Mouse (Mus musculus) neural tube, embryonic 11.5 days (tissue): ENCODE results near the gene Olfr761. TPM values are rescaled to one million over a fixed set of nuclear protein-coding genes. Genes with fewer than 3 reads are reported as not detected.
"Not testable (repeated sequence)": the region's sequence is repeated elsewhere in the genome, so short reads cannot be mapped to it uniquely, and the experiment has no call there.

Experiments
- ATAC-seq: fragments of 200-750 bp; cut with Nextera tagmentation; 2 replicates; pipeline ENCODE4 v1.8.0; 2017; ENCODE audit warnings: moderate number of reproducible peaks, mild to moderate bottlenecking, moderate TSS enrichment, moderate library complexity; ENCODE audit not compliant: insufficient read depth, low FRiP score, low TSS enrichment
- DNase-seq: peaks from one replicate; pipeline ENCODE4 v3.0.0-alpha.2; 2015; ENCODE audit warnings: low spot score
- H3K27ac ChIP-seq: fragments of 300-500 bp; sonication (generic); 2 replicates; pipeline ENCODE4 v1.5.1; 2014; ENCODE audit warnings: low read depth, mild to moderate bottlenecking, low read length
- H3K27me3 ChIP-seq: fragments of 300-500 bp; sonication (generic); 2 replicates; pipeline ENCODE4 v1.6.1; 2014; ENCODE audit warnings: mild to moderate bottlenecking, low read length, mixed read lengths; ENCODE audit not compliant: control insufficient read depth, insufficient read depth
- H3K36me3 ChIP-seq: fragments of 300-500 bp; sonication (generic); 2 replicates; pipeline ENCODE4 v1.6.1; 2014; ENCODE audit warnings: mild to moderate bottlenecking, low read length, moderate library complexity, mixed read lengths; ENCODE audit not compliant: control insufficient read depth, insufficient read depth
- H3K4me1 ChIP-seq: fragments of 300-500 bp; sonication (generic); 2 replicates; pipeline ENCODE4 v1.6.1; 2014; ENCODE audit warnings: low read length, mixed read lengths; ENCODE audit not compliant: control insufficient read depth, insufficient read depth
- H3K4me2 ChIP-seq: fragments of 300-500 bp; sonication (generic); 2 replicates; pipeline ENCODE4 v1.6.1; 2014; ENCODE audit warnings: low read depth, mild to moderate bottlenecking, moderate library complexity
- H3K4me3 ChIP-seq: fragments of 300-500 bp; sonication (generic); 2 replicates; pipeline ENCODE4 v1.5.1; 2014; ENCODE audit warnings: low read depth, low read length
- H3K9ac ChIP-seq: fragments of 300-500 bp; sonication (generic); 2 replicates; pipeline ENCODE4 v1.6.1; 2014; ENCODE audit warnings: mild to moderate bottlenecking, low read length
- H3K9me3 ChIP-seq: fragments of 300-500 bp; sonication (generic); 2 replicates; pipeline ENCODE4 v1.6.1; 2016; ENCODE audit warnings: low read length; ENCODE audit not compliant: control insufficient read depth
- WGBS: fragments of 180-500 bp; shearing (Covaris S2); extraction: QIAGEN DNeasy Blood & Tissue Kit; methylation state at CpG from one replicate; pipeline ENCODE4 v1.1.7; 2014; 5-methylcytosine and 5-hydroxymethylcytosine counted together
- polyA plus RNA-seq: library from polyadenylated mRNA; unstranded; fragments of >200 nt; fragmentation: Nextera tagmentation; extraction: Ambion mirVana; gene quantifications from 2 replicates; pipeline ENCODE4 v1.2.1, GENCODE M21; 2014

Olfr761 gene
- not detected in 2 replicates for polyA plus RNA-seq

- DNase-seq = no peak
- Histone ChIP-seq H3K9ac (no peak within 1 kb of the TSS), H3K36me3 (no peaks in the 10 kb centered on the region), H3K4me3 (no peak within 1 kb of the TSS), H3K9me3 (no peaks in the 10 kb centered on the region), H3K27ac (no peak within 1 kb of the TSS), H3K4me2 (no peak within 1 kb of the TSS), H3K27me3 (no peaks in the 10 kb centered on the region), H3K4me1 (no peaks in the 10 kb centered on the region)
- WGBS = 71% methylated on average over 2 of the region's 2 CpGs
- ATAC-seq = no peak
Observed at GRCm38 (mm10) chr17:37952979-37953378, at the start of gene Olfr761. Olfr761 (minus strand) TSS chr17:37953079.

- no peak overlapping the region for H3K4me2 ChIP-seq
- no peak for ATAC-seq
- H3K27ac ChIP-seq = no peak overlapping the region
- DNase-seq = peak; percentile 10
- no peak overlapping the region for H3K9ac ChIP-seq
- no peak overlapping the region for H3K4me3 ChIP-seq
- no peaks in the 10 kb centered on the region for H3K36me3 ChIP-seq
- WGBS = 67% methylated on average over 10 of the region's 10 CpGs
- H3K27me3 ChIP-seq = no peaks in the 10 kb centered on the region
- no peaks in the 10 kb centered on the region for H3K9me3 ChIP-seq
- H3K4me1 ChIP-seq = no peaks in the 10 kb centered on the region
Observed at GRCm38 (mm10) chr17:37995635-37996307, 42.9 kb upstream of the Olfr761 start.

- ATAC-seq (no peak), DNase-seq (no peak)
- Histone ChIP-seq H3K27ac (no peak overlapping the region), H3K9me3 (no peaks in the 10 kb centered on the region), H3K4me1 (no peaks in the 10 kb centered on the region), H3K27me3 (no peaks in the 10 kb centered on the region), H3K4me2 (no peak overlapping the region), H3K36me3 (no peaks in the 10 kb centered on the region), H3K4me3 (no peak overlapping the region), H3K9ac (no peak overlapping the region)
- WGBS = 47% methylated on average over 3 of the region's 3 CpGs
Observed at GRCm38 (mm10) chr17:37990453-37990961, 37.6 kb upstream of the Olfr761 start.

- Histone ChIP-seq H3K36me3 (no peaks in the 10 kb centered on the region), H3K27ac (no peak overlapping the region), H3K27me3 (no peaks in the 10 kb centered on the region), H3K4me3 (no peak overlapping the region), H3K4me1 (no peaks in the 10 kb centered on the region), H3K9me3 (no peaks in the 10 kb centered on the region), H3K4me2 (no peak overlapping the region), H3K9ac (no peak overlapping the region)
- ATAC-seq (no peak), DNase-seq (no peak)
- WGBS = 90% methylated on average over 3 of the region's 3 CpGs
Observed at GRCm38 (mm10) chr17:37973591-37973990, 20.7 kb upstream of the Olfr761 start.

GRCm38 (mm10) chr17:37920248-37920647, 32.6 kb downstream of the Olfr761 start, which contains the start of gene Olfr128:
Olfr128 (plus strand) TSS chr17:37920548.
- H3K27ac ChIP-seq = no peak within 1 kb of the TSS
- H3K4me3 ChIP-seq = no peak within 1 kb of the TSS
- no peaks in the 10 kb centered on the region for H3K4me1 ChIP-seq
- no peaks in the 10 kb centered on the region for H3K36me3 ChIP-seq
- H3K4me2 ChIP-seq = no peak within 1 kb of the TSS
- H3K27me3 ChIP-seq = no peaks in the 10 kb centered on the region
- ATAC-seq (no peak), DNase-seq (no peak)
- no peaks in the 10 kb centered on the region for H3K9me3 ChIP-seq
- no peak within 1 kb of the TSS for H3K9ac ChIP-seq

- H3K9ac ChIP-seq, H3K4me1 ChIP-seq, H3K36me3 ChIP-seq, H3K4me2 ChIP-seq, H3K27me3 ChIP-seq, ATAC-seq, DNase-seq, H3K4me3 ChIP-seq, H3K9me3 ChIP-seq, H3K27ac ChIP-seq: not testable (repeated sequence)
- 74% methylated on average over 8 of the region's 8 CpGs for WGBS
Observed at GRCm38 (mm10) chr17:37906821-37907220, 46.1 kb downstream of the Olfr761 start.

Other genes with a start within 250 kb of the Olfr761 start
- not detected in 2 replicates for gene Olfr120, start 231.3 kb downstream of the Olfr761 start, polyA plus RNA-seq
- not detected in 2 replicates for gene Olfr121, start 204.2 kb downstream of the Olfr761 start, polyA plus RNA-seq
- gene Olfr122, start 184.5 kb downstream of the Olfr761 start, polyA plus RNA-seq = not detected in 2 replicates
- not detected in 2 replicates for gene Olfr123, start 159.6 kb downstream of the Olfr761 start, polyA plus RNA-seq
- not detected in 2 replicates for gene Olfr124, start 153.2 kb downstream of the Olfr761 start, polyA plus RNA-seq
- not detected in 2 replicates for gene Olfr125, start 120.1 kb downstream of the Olfr761 start, polyA plus RNA-seq
- gene Olfr126, start 105.6 kb downstream of the Olfr761 start, polyA plus RNA-seq = not detected in 2 replicates
- not detected in 2 replicates for gene Olfr127, start 52.6 kb downstream of the Olfr761 start, polyA plus RNA-seq
- not detected in 2 replicates for gene Olfr128, start 32.5 kb downstream of the Olfr761 start, polyA plus RNA-seq
- not detected in 2 replicates for gene Olfr129, start 107.0 kb upstream of the Olfr761 start, polyA plus RNA-seq
- not detected in 2 replicates for gene Olfr130, start 110.8 kb upstream of the Olfr761 start, polyA plus RNA-seq
- gene Olfr131, start 135.6 kb upstream of the Olfr761 start, polyA plus RNA-seq = not detected in 2 replicates
- not detected in 2 replicates for gene Olfr132, start 181.4 kb upstream of the Olfr761 start, polyA plus RNA-seq
- gene Olfr133, start 192.2 kb upstream of the Olfr761 start, polyA plus RNA-seq = not detected in 2 replicates
- gene Olfr134, start 218.3 kb upstream of the Olfr761 start, polyA plus RNA-seq = not detected in 2 replicates